Mouse (Mus musculus): ENCODE results near the gene Xdh.

Gene Xdh

GRCm38 (mm10) chr17:73950062-73950735 is at the start of gene Xdh:
Gene Xdh (minus strand): TSS chr17:73950196.
- peak; percentile 23 for DNase-seq

- no peak for DNase-seq
These were observed 46.1 kb upstream of the Xdh start for GRCm38 (mm10) chr17:73995907-73996645.

GRCm38 (mm10) chr17:73991264-73991663 is 41.3 kb upstream of the Xdh start:
- DNase-seq: no peak

- no peak for DNase-seq
These were observed 36.6 kb upstream of the Xdh start for GRCm38 (mm10) chr17:73986571-73986970.

- no peak for DNase-seq
These were observed 35.9 kb upstream of the Xdh start for GRCm38 (mm10) chr17:73985936-73986335.

GRCm38 (mm10) chr17:73984508-73984907 is 34.5 kb upstream of the Xdh start:
- DNase-seq: no peak

- no peak for DNase-seq
These were observed 32.9 kb upstream of the Xdh start for GRCm38 (mm10) chr17:73982871-73983270.

- no peak for DNase-seq
These were observed 26.1 kb upstream of the Xdh start for GRCm38 (mm10) chr17:73976066-73976465.

GRCm38 (mm10) chr17:73972648-73973047 is 22.7 kb upstream of the Xdh start:
- DNase-seq: no peak

GRCm38 (mm10) chr17:73971291-73971690 is 21.3 kb upstream of the Xdh start:
- DNase-seq: no peak

GRCm38 (mm10) chr17:73970361-73971027 is 20.5 kb upstream of the Xdh start:
- DNase-seq: peak; percentile 63

GRCm38 (mm10) chr17:73964856-73965255 is 14.9 kb upstream of the Xdh start:
- no peak for DNase-seq

GRCm38 (mm10) chr17:73962628-73963043 is 12.6 kb upstream of the Xdh start:
- no peak for DNase-seq

- no peak for DNase-seq
These were observed 11.9 kb upstream of the Xdh start for GRCm38 (mm10) chr17:73961801-73962403.

GRCm38 (mm10) chr17:73960745-73961144 is 10.7 kb upstream of the Xdh start:
- no peak for DNase-seq

- no peak for DNase-seq
These were observed 2.1 kb upstream of the Xdh start for GRCm38 (mm10) chr17:73952103-73952521.

- DNase-seq: no peak
These were observed 974 bp upstream of the Xdh start for GRCm38 (mm10) chr17:73950970-73951369.

- DNase-seq: no peak
These were observed 498 bp downstream of the Xdh start for GRCm38 (mm10) chr17:73949498-73949897.

- no peak for DNase-seq
These were observed 1.2 kb downstream of the Xdh start for GRCm38 (mm10) chr17:73948801-73949200.

- DNase-seq: peak; percentile 66
These were observed 2.0 kb downstream of the Xdh start for GRCm38 (mm10) chr17:73948039-73948438.

GRCm38 (mm10) chr17:73946856-73947255 is 3.1 kb downstream of the Xdh start:
- no peak for DNase-seq

- no peak for DNase-seq
These were observed 5.3 kb downstream of the Xdh start for GRCm38 (mm10) chr17:73944661-73945060.

GRCm38 (mm10) chr17:73942268-73942962 is 7.6 kb downstream of the Xdh start:
- DNase-seq: no peak
